Mouse (Mus musculus) spleen, embryonic (tissue): Measurements from ENCODE around the gene Olfr1224-ps1.
"Not testable (repeated sequence)": the region's sequence is repeated elsewhere in the genome, so short reads cannot be mapped to it uniquely, and the experiment has no call there.

Experiments
- CTCF ChIA-PET: fragments of 350-600 bp; sonication (Branson Sonifier 250); formaldehyde crosslinking; loops from one replicate; lab custom pipeline; 2022; lab: Charles Lee

Olfr1224-ps1 gene

GRCm38 (mm10) chr2:89163991-89164390, at the start of gene Olfr1224-ps1:
Gene Olfr1224-ps1, minus strand, starts transcription at chr2:89164091.
- CTCF ChIA-PET: not testable (repeated sequence)

GRCm38 (mm10) chr2:89199948-89200347, 36.1 kb upstream of the Olfr1224-ps1 start, which contains the start of gene Olfr1226:
Gene Olfr1226, minus strand, starts transcription at chr2:89200048.
- CTCF ChIA-PET: no interaction called here

- CTCF ChIA-PET: no interaction called here
These were observed 32.6 kb upstream of the Olfr1224-ps1 start for GRCm38 (mm10) chr2:89196325-89196982.

- CTCF ChIA-PET: no interaction called here
These were observed 10.7 kb upstream of the Olfr1224-ps1 start, which contains the start of gene Olfr1225 for GRCm38 (mm10) chr2:89174569-89174968. Gene Olfr1225, minus strand, starts transcription at chr2:89174669.

- CTCF ChIA-PET: not testable (repeated sequence)
These were observed 820 bp upstream of the Olfr1224-ps1 start for GRCm38 (mm10) chr2:89164711-89165110.

- CTCF ChIA-PET: no interaction called here
These were observed 12.4 kb downstream of the Olfr1224-ps1 start, which contains the start of gene Olfr1223 for GRCm38 (mm10) chr2:89151460-89151859. Gene Olfr1223, minus strand, starts transcription at chr2:89151560.

GRCm38 (mm10) chr2:89132954-89133353, 30.9 kb downstream of the Olfr1224-ps1 start, which contains the start of gene Olfr1222:
Gene Olfr1222, minus strand, starts transcription at chr2:89133054.
- CTCF ChIA-PET: no interaction called here

- CTCF ChIA-PET: no interaction called here
These were observed 46.7 kb downstream of the Olfr1224-ps1 start, which contains the start of gene Olfr1221 for GRCm38 (mm10) chr2:89117183-89117582. Gene Olfr1221, minus strand, starts transcription at chr2:89117283.

- CTCF ChIA-PET: no interaction called here
These were observed 57.2 kb downstream of the Olfr1224-ps1 start, which contains the start of gene Olfr1220 for GRCm38 (mm10) chr2:89106735-89107134. Gene Olfr1220, minus strand, starts transcription at chr2:89106835.

- CTCF ChIA-PET: no interaction called here
These were observed 58.2 kb downstream of the Olfr1224-ps1 start for GRCm38 (mm10) chr2:89105651-89106050.
